Mouse (Mus musculus) left cerebral cortex, postnatal 14 days (tissue): ENCODE data around the gene Sufu. TPM values are rescaled to one million over a fixed set of nuclear protein-coding genes. Genes with fewer than 3 reads are reported as not detected.
A peak's percentile ranks its signal among the peaks of the same experiment; 100 is the strongest.

Experiments
- DNase-seq, 2 experiments: peaks; one replicate each; pipeline ENCODE4 v3.0.0; 2021 to 2022; ENCODE audit warnings: low spot score in 2 of 2, mixed read lengths in 1 of 2
- intact Hi-C: fragments of 180-260 bp; cut with DNase I; formaldehyde crosslinking; loops from one replicate; pipeline ENCODE4 v1.15.1; 2025
- total RNA-seq, 2 experiments: library from RNA; stranded (reverse); gene quantifications; 2 replicates each; pipeline ENCODE4 v1.2.3; 2021

The Sufu gene
- total RNA-seq, 2 experiments from 2014 or later, result 16.8 to 18.6 TPM

DNA sequence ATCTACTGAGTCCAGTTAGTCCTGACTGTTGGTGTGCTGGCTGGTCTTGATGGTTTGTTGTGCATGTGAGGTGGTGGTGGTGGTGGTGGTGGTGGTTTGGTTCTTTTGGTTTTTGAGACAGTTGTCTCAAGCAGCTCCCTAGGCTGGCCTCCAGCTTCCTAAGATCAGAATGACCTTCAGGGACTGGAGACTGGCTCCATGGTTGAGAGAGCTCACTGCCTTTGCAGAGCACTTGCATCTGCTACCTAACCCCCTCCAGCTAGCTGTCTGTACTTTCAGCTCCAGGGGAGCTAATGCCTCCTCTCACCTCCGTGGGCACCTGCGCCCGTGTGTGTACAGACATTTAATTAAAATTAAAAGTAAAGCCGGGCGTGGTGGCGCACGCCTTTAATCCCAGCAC lies 23.7 kb downstream of the Sufu start:
- intact Hi-C loops, result no loop called here
- DNase-seq, result no peak

GRCm38 (mm10) chr19:46422384-46423338 lies 26.0 kb downstream of the Sufu start:
- DNase-seq, result peak in 1 of 2 experiments; percentile 34
- intact Hi-C loops, result no loop called here

GRCm38 (mm10) chr19:46425266-46425665 lies 28.6 kb downstream of the Sufu start:
- DNase-seq, result no peak
- intact Hi-C loops, result no loop called here

GRCm38 (mm10) chr19:46426488-46426887 lies 29.8 kb downstream of the Sufu start:
- intact Hi-C loops, result no loop called here

DNA sequence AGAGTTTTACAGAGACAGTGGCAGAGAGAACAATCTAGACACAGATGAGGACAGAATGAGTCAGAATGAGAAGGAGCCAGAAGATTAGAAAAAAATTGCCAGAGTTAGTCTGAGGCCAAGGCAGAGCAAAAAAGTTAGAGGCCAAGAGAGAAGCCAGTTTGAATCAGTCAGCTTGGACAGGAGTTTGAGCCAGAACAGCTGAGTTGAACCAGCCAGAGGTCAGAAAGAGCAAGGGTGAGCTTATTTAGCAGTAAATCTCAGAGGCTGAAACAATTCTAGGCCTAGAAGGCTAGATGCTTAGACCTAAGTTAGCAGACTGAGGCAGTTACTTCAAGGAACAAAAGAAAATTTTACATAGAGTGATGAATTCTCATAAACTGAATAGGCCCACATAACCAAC lies 32.6 kb downstream of the Sufu start:
- DNase-seq, result no peak
- intact Hi-C loops, result no loop called here

More at GRCm38 (mm10) chr19:46426488-46426887, 29.8 kb downstream of the Sufu start:
- no peak for DNase-seq

DNA sequence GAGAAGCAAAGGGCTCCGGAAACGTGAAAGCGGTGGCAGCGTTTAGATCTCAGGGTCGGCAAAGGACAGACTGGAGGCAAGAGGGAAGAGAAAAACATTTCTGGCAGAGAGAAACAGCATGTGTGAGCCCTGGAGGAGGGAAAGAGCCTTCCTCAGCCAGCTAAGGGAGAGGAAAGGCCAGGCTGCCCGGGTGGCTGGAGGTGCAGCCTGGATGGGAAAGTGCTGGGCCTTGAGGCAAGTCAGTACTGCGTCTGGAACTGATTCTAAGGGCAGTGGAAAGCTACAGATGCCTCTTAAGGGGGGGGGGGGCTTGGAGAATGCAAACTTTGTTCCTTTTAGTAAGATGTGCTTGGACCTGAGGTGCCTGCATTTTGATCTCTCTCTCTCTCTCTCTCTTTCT lies 37.0 kb downstream of the Sufu start:
- intact Hi-C loops, result no loop called here
- DNase-seq, result no peak

- DNase-seq, result no peak
- intact Hi-C loops, result no loop called here
Measured at GRCm38 (mm10) chr19:46434148-46434547, 37.5 kb downstream of the Sufu start.

DNA sequence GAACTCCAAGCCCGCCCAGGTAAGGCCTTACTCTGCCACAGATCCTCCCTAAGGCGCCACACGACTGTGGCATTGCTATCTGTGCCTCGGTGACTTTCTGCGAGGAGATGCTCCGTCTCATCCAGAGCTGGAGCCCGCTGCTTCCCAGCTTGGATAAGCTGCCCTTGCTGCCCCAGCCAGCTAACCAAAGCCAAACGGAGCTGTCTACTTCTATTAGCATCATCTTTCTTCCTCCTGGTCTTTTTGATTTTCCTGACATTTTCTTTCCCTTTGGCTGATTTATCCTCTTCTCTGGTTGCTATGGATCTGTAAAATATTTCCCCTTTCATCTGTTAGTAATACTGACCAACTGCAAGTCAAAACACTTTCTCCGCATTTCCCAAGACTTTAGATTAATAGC lies 37.9 kb downstream of the Sufu start:
- intact Hi-C loops, result no loop called here
- DNase-seq, result no peak

DNA sequence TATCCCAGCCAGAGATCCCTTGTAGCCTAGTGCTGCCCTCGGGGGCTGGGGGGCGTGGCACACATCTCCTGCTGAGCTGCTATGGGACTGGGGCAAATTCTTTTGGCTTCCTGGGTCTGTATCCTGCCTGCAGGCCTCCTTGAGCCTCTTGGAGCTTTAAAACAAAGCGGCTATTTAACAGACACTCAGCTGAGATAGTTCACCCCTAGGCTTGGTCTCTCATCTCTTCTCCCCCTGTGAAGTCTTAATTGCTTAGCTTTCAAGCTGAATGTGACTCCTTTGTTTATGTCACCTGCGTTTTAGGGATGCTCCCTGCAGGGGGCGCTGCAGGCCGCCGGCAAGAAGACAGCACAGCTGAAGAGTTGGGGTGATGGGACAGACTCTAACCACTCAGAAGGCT lies 38.8 kb downstream of the Sufu start:
- intact Hi-C loops, result no loop called here

DNA sequence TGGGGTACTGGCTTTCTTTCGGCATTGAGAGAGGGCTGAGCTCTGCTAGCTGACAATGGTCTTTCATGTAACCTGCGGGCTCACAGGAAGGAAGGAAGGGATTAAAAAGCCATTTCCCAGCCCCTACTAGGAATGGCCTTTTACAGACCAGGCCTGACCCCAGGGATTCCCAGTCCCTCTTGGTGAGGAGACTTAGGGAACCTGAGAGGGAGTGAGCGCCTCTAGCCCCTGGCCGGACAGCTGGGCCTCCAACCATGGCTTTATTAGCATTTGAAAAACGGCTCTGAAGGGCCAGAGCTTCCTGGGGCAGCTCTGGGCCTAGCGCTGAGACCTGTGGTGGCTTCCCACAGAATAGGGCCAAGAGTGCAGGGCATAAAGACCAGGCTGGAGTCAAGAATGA lies 46.8 kb downstream of the Sufu start:
- intact Hi-C loops, result no loop called here
- DNase-seq, result no peak

More for the DNA sequence above, 38.8 kb downstream of the Sufu start:
- no peak for DNase-seq

DNA sequence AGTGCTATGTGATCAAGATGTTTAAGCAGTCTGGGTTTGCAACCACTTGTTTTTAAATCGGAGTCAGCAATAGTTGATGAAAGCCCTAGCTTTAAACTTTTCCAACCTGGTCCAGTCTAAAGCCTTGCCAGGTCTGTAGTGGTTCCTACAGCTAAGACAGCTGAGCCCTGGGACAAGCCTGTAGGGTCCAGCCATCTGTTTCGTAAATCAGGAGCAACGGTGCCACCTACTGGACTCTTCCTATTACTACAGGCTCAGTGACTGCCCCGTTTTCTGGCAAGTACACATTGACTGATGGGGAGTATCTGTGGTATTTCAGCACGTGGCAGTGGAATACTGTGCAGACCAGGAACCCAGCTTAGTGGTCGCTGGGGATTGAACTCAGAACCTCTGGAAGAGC lies 47.5 kb downstream of the Sufu start:
- peak; percentile 84 to 91 for DNase-seq
- intact Hi-C loops, result loop anchor here (1.0 kb wide), 1 partner anchor 48 kb away; the partner anchor contains the start of gene Sufu

DNA sequence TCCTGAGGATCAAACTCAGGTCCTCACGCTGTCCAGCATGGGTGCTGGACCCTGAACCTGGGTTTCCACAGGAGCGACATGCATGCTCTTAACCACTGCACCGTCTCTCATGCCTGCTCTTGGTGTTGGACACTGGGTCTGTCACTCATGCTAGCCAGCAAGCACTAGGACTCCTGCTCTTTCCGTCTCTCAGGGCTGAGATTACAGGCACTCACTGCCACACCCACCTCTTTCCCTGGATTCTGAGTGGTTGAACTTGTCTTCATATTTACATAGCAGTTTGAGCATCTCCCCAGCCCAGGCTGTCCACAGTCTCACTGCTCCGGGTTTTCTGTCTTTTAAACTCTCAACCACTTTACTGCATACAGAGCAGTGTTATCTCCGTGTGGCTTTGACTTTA lies 48.9 kb downstream of the Sufu start:
- intact Hi-C loops, result loop anchor here (5.0 kb wide), 1 partner anchor 108 kb away; the partner anchor contains the start of gene Cuedc2
- no peak for DNase-seq

GRCm38 (mm10) chr19:46446436-46447020 lies 49.8 kb downstream of the Sufu start:
- DNase-seq, result no peak
- intact Hi-C loops, result loop anchor here (5.0 kb wide), 1 partner anchor 109 kb away; the partner anchor contains the start of gene Cuedc2

GRCm38 (mm10) chr19:46447110-46447509 lies 50.4 kb downstream of the Sufu start:
- intact Hi-C loops, result loop anchor here (5.0 kb wide), 1 partner anchor 110 kb away; the partner anchor contains the start of gene Cuedc2
- DNase-seq, result no peak

DNA sequence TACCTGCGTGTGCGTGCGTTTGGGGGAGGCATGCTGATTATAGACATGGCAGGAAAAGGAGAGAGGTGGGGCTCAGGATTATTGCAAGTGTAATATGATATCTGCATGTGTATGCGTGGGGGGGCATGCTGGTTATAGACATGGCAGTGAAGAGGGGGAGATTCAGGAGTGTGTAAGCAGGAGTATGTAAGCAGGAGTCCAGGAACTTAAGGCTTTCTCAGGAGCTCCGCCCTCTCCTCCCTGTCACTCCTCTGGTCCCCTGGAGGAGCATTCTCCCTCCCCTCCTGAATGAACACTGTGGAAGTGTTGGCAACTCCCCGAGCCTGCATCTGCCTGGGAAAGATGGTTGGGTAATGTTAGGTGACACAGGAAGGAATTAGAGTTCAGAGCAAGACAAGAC lies 51.2 kb downstream of the Sufu start:
- intact Hi-C loops, result loop anchor here (5.0 kb wide), 1 partner anchor 111 kb away; the partner anchor contains the start of gene Cuedc2
- no peak for DNase-seq

- intact Hi-C loops, result loop anchor here (5.0 kb wide), 1 partner anchor 112 kb away; the partner anchor contains the start of gene Cuedc2
- DNase-seq, result no peak
Measured at GRCm38 (mm10) chr19:46449261-46450005, 52.7 kb downstream of the Sufu start.

GRCm38 (mm10) chr19:46452052-46452827 lies 55.5 kb downstream of the Sufu start:
- peak; percentile 66 to 72 for DNase-seq
- intact Hi-C loops, result no loop called here

DNA sequence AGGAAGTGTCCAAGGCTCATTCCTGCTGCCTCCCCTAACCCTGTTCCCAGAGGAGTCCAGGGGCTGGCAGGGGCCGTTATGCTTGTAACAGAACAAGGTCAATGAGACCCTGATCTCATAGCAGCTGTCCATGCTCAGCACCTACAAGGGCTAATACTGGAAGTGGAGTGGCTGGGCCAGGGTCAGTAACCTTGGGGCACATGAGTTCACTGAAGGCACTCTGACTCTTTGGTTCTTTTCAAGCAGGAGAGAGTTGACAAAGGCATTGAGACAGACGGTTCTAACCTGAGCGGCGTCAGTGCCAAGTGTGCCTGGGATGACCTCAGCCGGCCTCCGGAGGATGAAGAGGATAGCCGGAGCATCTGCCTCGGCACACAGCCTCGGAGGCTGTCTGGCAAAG lies 56.2 kb downstream of the Sufu start:
- intact Hi-C loops, result no loop called here
- no peak for DNase-seq
